ENCODE assay signal across 18 mouse cellular contexts in the genomic region with DNA sequence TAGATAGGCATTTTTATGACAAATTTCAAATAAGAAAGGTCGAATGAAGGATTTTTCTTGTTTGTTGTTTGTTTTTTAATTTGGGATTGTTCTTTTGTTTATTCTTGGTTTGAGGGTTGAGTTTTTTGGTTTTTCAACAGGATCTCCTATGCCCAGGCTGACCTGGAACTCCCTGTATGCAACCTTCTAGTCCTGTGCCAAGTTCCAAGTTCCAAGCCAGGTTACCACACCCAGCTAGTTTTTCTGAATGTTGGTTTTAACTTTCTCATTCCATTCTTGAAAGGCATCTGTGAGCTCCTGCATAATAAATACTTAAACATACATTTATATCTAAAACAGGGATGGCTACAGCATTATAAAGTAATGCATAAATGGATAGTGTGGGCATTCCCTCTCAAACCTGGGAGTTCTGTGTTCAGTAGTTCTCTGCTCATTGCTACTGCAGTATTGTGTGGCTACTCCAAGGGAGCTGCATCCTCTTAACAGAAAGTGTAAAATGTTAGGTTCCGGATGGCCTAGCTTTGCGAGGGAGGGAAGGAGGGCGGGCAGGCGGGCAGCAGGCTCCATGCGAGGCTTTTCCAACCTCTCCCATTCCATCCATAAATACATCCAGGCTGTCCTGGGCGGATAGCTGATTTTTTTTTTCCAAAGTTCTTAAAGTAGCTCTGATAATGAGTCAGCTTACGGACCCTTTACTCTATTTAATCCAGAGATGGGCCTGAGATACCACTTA. TPM values are rescaled to one million over a fixed set of nuclear protein-coding genes. Genes with fewer than 3 reads are reported as not detected.
DNase-seq lines count a peak whose midpoint lies in the region; ATAC-seq and TF ChIP-seq lines count a peak whose summit lies in the region.
"Had no signal": no experiment of that assay in that cellular context is flagged by ENCODE, and none has a peak within 500 bp of the region (broad histone marks: within the 10 kb centered on the region; RNA-seq: fewer than 3 reads in every experiment).

No protein-coding gene starts in this region.

- H3K27me3 ChIP-seq in kidney, postnatal 0 days (ENCODE audit: insufficient read depth, low read length) = no peaks in the 10 kb centered on the region
- no peaks in the 10 kb centered on the region for H3K27me3 ChIP-seq in kidney, embryonic 16.5 days (ENCODE audit: insufficient read depth, low read length)
- no peaks in the 10 kb centered on the region for H3K27me3 ChIP-seq in midbrain, embryonic 14.5 days (ENCODE audit: control insufficient read depth, insufficient read depth, low read length)

- no peaks in the 10 kb centered on the region for H3K9me3 ChIP-seq in kidney, postnatal 0 days (replicated peaks; ENCODE audit: low read length)
- no peaks in the 10 kb centered on the region for H3K9me3 ChIP-seq in kidney, embryonic 16.5 days (ENCODE audit: low read length)
- H3K9me3 ChIP-seq in midbrain, embryonic 14.5 days (ENCODE audit: control insufficient read depth, low read length) = no peaks in the 10 kb centered on the region

- H3K4me3 ChIP-seq in kidney, postnatal 0 days (replicated peaks; ENCODE audit: low read depth, low read length) = no peak overlapping the region
- no peak overlapping the region for H3K4me3 ChIP-seq in kidney, embryonic 16.5 days (ENCODE audit: low read length)
- H3K4me3 ChIP-seq in cortical plate, adult 2 months (ENCODE audit: insufficient read depth, low read length) = peak overlapping the region; percentile 42
- no peak overlapping the region for H3K4me3 ChIP-seq in midbrain, embryonic 14.5 days (replicated peaks; ENCODE audit: low read depth, low read length)
- H3K4me3 ChIP-seq: erythroblast, embryonic 14.5 days had no signal

- WGBS in kidney, postnatal 0 days = 46% methylated on average over 8 of the region's 8 CpGs
- WGBS in kidney, embryonic 16.5 days = 35% methylated on average over 8 of the region's 8 CpGs
- WGBS in midbrain, embryonic 14.5 days = 84% methylated on average over 8 of the region's 8 CpGs

- no peak for ATAC-seq in kidney, postnatal 0 days (replicated peaks; ENCODE audit: low FRiP score, low read depth)
- no peak for ATAC-seq in kidney, embryonic 16.5 days (ENCODE audit: low FRiP score, low TSS enrichment)
- no peak for ATAC-seq in midbrain, embryonic 14.5 days (ENCODE audit: low FRiP score, low TSS enrichment)
- no peak for ATAC-seq in erythroblast, adult 5-6 weeks (replicated peaks; ENCODE audit: low FRiP score, poor library complexity, severe bottlenecking)

- no peaks in the 10 kb centered on the region for H3K36me3 ChIP-seq in kidney, postnatal 0 days (ENCODE audit: insufficient read depth, low read length)
- H3K36me3 ChIP-seq in kidney, embryonic 16.5 days (ENCODE audit: insufficient read depth, low read length) = no peaks in the 10 kb centered on the region
- H3K36me3 ChIP-seq in midbrain, embryonic 14.5 days (ENCODE audit: control insufficient read depth, insufficient read depth, low read length) = peaks cover 13% of the 10 kb centered on the region; the same call in 1 of the 2 replicates

- TF ChIP-seq POLR2A in cortical plate, adult 2 months (IDR thresholded peaks at IDR 0.05; ENCODE audit: extremely low read depth, insufficient read depth, low read length) = no peak

- no peak overlapping the region for H3K4me2 ChIP-seq in kidney, postnatal 0 days (ENCODE audit: low read length)
- no peak overlapping the region for H3K4me2 ChIP-seq in kidney, embryonic 16.5 days (replicated peaks; ENCODE audit: low read depth, low read length)
- H3K4me2 ChIP-seq in midbrain, embryonic 14.5 days (ENCODE audit: low read length) = peak overlapping the region; percentile 67

- no peak overlapping the region for H3K9ac ChIP-seq in kidney, postnatal 0 days (ENCODE audit: low read depth, low read length)
- H3K9ac ChIP-seq in kidney, embryonic 16.5 days (replicated peaks; ENCODE audit: low read length) = no peak overlapping the region
- H3K9ac ChIP-seq in midbrain, embryonic 14.5 days (replicated peaks; ENCODE audit: low read length) = no peak overlapping the region
- H3K9ac ChIP-seq: liver, embryonic 14.5 days had no signal

- no peak overlapping the region for H3K27ac ChIP-seq in kidney, postnatal 0 days
- H3K27ac ChIP-seq in kidney, embryonic 16.5 days (ENCODE audit: low read length) = no peak overlapping the region
- no peak overlapping the region for H3K27ac ChIP-seq in cortical plate, adult 2 months (ENCODE audit: insufficient read depth, low read length)
- no peak overlapping the region for H3K27ac ChIP-seq in midbrain, embryonic 14.5 days (replicated peaks; ENCODE audit: low read depth, low read length)
- H3K27ac ChIP-seq: liver, embryonic 14.5 days had no signal

- peak; percentile 36 for DNase-seq in cerebellum, adult 9-10 months
- DNase-seq in cerebellum, postnatal 10 days = no peak
- peak; percentile 60 for DNase-seq in kidney, postnatal 0 days (ENCODE audit: low spot score)
- no peak for DNase-seq in midbrain, embryonic 14.5 days
- DNase-seq in B cell, adult 2 months = no peak
- DNase-seq: gastrocnemius, postnatal 36 days; right cerebral cortex, postnatal 25 days; thymus, postnatal 36 days had no signal

- TF ChIP-seq CTCF in kidney, postnatal 0 days (IDR thresholded peaks at IDR 0.05; ENCODE audit: low read depth) = no peak
- no peak for TF ChIP-seq CTCF in cortical plate, adult 2 months (IDR thresholded peaks at IDR 0.05; ENCODE audit: extremely low read depth, insufficient read depth, low read length)

- H3K4me1 ChIP-seq in kidney, postnatal 0 days (replicated peaks; ENCODE audit: insufficient read depth, low read length) = peaks cover 12% of the 10 kb centered on the region; the same call in 1 of the 2 replicates
- H3K4me1 ChIP-seq in kidney, embryonic 16.5 days (ENCODE audit: insufficient read depth, low read length) = peaks cover 31% of the 10 kb centered on the region
- peaks cover 13% of the 10 kb centered on the region for H3K4me1 ChIP-seq in cortical plate, adult 2 months (ENCODE audit: control insufficient read depth, insufficient read depth, low read length)
- H3K4me1 ChIP-seq in midbrain, embryonic 14.5 days (ENCODE audit: control insufficient read depth, insufficient read depth, low read length) = peaks cover 17% of the 10 kb centered on the region

RNA-seq across cellular contexts. Expression of a gene that starts 2.9 kb away (rescaled TPM):
- polyA plus RNA-seq in kidney, postnatal 0 days (2015; fragmentation: Nextera tagmentation; extraction: Ambion mirVana) = 0.20 TPM in 1 of 2 replicates, not detected in the other
- 0.25 TPM in 1 of 2 replicates, not detected in the other for polyA plus RNA-seq in kidney, embryonic 16.5 days (2015; fragmentation: Nextera tagmentation; extraction: Ambion mirVana)
- polyA plus RNA-seq in cortical plate, adult 2 months (2012; rRNA removed) = not detected in 2 replicates
- not detected in 2 replicates for polyA plus RNA-seq in midbrain, embryonic 14.5 days (2014; fragmentation: Nextera tagmentation; extraction: Ambion mirVana)
- total RNA-seq in erythroblast, adult 5-6 weeks (2015; ENCODE audit: low replicate concordance) = not detected in 2 replicates
- not detected in 2 replicates for total RNA-seq in erythroblast, adult 5-6 weeks (2017; ENCODE audit: low replicate concordance)
- total RNA-seq: megakaryocyte progenitor cell, adult 5-6 weeks; MEL; neutrophil, adult 5-6 weeks had no signal
- polyA plus RNA-seq: erythroblast, embryonic 14.5 days; heart, postnatal 0 days; liver, embryonic 14.5 days; stomach, embryonic 14.5 days had no signal

RNA-seq across cellular contexts. Expression of a gene that starts 3.0 kb away (rescaled TPM):
- polyA plus RNA-seq in kidney, postnatal 0 days (2015; fragmentation: Nextera tagmentation; extraction: Ambion mirVana) = 63.8 and 69.9 TPM in 2 replicates
- 43.2 and 49.6 TPM in 2 replicates for polyA plus RNA-seq in kidney, embryonic 16.5 days (2015; fragmentation: Nextera tagmentation; extraction: Ambion mirVana)
- polyA plus RNA-seq in cortical plate, adult 2 months (2012; rRNA removed) = 704 and 765 TPM in 2 replicates
- polyA plus RNA-seq in midbrain, embryonic 14.5 days (2014; fragmentation: Nextera tagmentation; extraction: Ambion mirVana) = 97.3 and 118 TPM in 2 replicates
- total RNA-seq in erythroblast, adult 5-6 weeks (2015; ENCODE audit: low replicate concordance) = 80.3 and 84.9 TPM in 2 replicates
- 147 and 159 TPM in 2 replicates for total RNA-seq in erythroblast, adult 5-6 weeks (2017; ENCODE audit: low replicate concordance)

RNA-seq across cellular contexts. Expression of a gene that starts 38.0 kb away (rescaled TPM):
- 14.1 and 17.0 TPM in 2 replicates for polyA plus RNA-seq in kidney, postnatal 0 days (2015; fragmentation: Nextera tagmentation; extraction: Ambion mirVana)
- 16.2 and 17.1 TPM in 2 replicates for polyA plus RNA-seq in kidney, embryonic 16.5 days (2015; fragmentation: Nextera tagmentation; extraction: Ambion mirVana)
- polyA plus RNA-seq in cortical plate, adult 2 months (2012; rRNA removed) = 0.40 and 0.46 TPM in 2 replicates
- 6.4 and 14.1 TPM in 2 replicates for polyA plus RNA-seq in midbrain, embryonic 14.5 days (2014; fragmentation: Nextera tagmentation; extraction: Ambion mirVana)
- total RNA-seq in erythroblast, adult 5-6 weeks (2015; ENCODE audit: low replicate concordance) = not detected in 2 replicates
- total RNA-seq in erythroblast, adult 5-6 weeks (2017; ENCODE audit: low replicate concordance) = not detected in 2 replicates
- total RNA-seq: megakaryocyte progenitor cell, adult 5-6 weeks; MEL had no signal
- polyA plus RNA-seq: erythroblast, embryonic 14.5 days had no signal

RNA-seq across cellular contexts. Expression of a gene that starts 53.1 kb away (rescaled TPM):
- polyA plus RNA-seq in kidney, postnatal 0 days (2015; fragmentation: Nextera tagmentation; extraction: Ambion mirVana) = not detected in 2 replicates
- not detected in 2 replicates for polyA plus RNA-seq in kidney, embryonic 16.5 days (2015; fragmentation: Nextera tagmentation; extraction: Ambion mirVana)
- polyA plus RNA-seq in cortical plate, adult 2 months (2012; rRNA removed) = 0.17 and 0.28 TPM in 2 replicates
- polyA plus RNA-seq in midbrain, embryonic 14.5 days (2014; fragmentation: Nextera tagmentation; extraction: Ambion mirVana) = not detected in 2 replicates
- total RNA-seq in erythroblast, adult 5-6 weeks (2015; ENCODE audit: low replicate concordance) = not detected in 2 replicates
- not detected in 2 replicates for total RNA-seq in erythroblast, adult 5-6 weeks (2017; ENCODE audit: low replicate concordance)
- total RNA-seq: gastrocnemius, postnatal 36 days; megakaryocyte progenitor cell, adult 5-6 weeks; neutrophil, adult 5-6 weeks had no signal
- polyA plus RNA-seq: erythroblast, embryonic 14.5 days; heart, postnatal 0 days; stomach, embryonic 14.5 days had no signal

Comparison
In these comparisons a context has a peak if more than half of its experiments do, and no peak if none do; other contexts are left out.
1. DNase-seq: peak in cerebellum, adult 9-10 months (single experiment) and kidney, postnatal 0 days (single experiment); none in cerebellum, postnatal 10 days (0 of 2), midbrain, embryonic 14.5 days (single experiment) and B cell, adult 2 months (0 of 2).